Mouse (Mus musculus) urinary bladder, postnatal 25 days (tissue): ENCODE measurements around the gene Btg4.

Source experiments
- DNase-seq: peaks from one replicate; pipeline ENCODE4 v3.0.0; 2022; ENCODE audit warnings: low spot score

Gene Btg4

DNA sequence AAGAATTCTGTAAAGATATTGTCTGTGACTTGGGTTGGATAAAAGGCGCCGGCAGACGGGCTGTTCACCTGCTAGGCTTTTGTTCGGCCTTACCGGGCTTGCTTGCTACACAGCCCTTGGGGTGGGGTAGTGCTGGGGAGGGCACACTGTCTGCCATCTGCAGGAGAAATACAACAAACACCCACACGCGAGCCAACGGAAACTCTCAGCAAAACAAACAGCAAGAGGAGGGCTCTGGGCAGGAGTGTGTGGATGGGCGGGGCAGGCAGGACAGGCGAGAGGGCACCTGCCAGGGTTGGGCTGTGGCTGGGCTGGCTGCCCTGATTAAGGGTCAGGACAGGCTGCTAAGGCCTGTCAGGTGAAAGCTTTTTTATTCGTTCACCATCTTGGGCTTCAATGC is 107.3 kb downstream of the Btg4 start:
- DNase-seq: peak; percentile 26

GRCm38 (mm10) chr9:51168698-51169097 is 108.0 kb downstream of the Btg4 start:
- DNase-seq: no peak

DNA sequence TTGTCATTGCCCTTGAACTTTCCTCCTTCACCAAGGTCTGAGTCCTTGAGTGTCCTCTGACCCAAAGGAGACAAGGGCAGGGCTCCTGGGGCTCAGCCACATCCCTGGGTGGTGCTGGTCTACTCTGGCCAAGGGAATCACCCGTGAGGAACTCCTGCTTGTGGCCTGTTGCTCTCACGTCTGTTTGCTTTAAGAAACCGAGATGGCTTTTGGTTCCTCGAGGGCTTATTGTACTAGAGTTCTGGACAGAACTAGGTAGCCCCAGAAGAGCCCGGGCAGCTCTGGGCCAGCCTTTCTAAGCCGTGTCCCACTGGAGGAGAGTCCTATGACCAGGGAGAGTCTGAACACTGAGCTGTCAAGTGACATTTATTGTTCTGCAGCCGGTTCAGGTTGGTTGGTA is 108.4 kb downstream of the Btg4 start:
- no peak for DNase-seq
